Mouse (Mus musculus) heart, embryonic 14.5 days (tissue): ENCODE measurements at regions not wholly inside any gene's neighbourhood (a gene's known extent, or its start where the extent isn't known, plus 50 kb on each side); places are given as distances from the start of the nearest gene placed in this dataset.

Experiments used
- ATAC-seq: fragments of 200-750 bp; cut with Nextera tagmentation; 2 replicates; pipeline ENCODE4 v1.8.0; 2017; ENCODE audit warnings: low read depth, moderate TSS enrichment; ENCODE audit not compliant: insufficient number of reproducible peaks, insufficient read depth, low FRiP score
- H3K27ac ChIP-seq, 2 experiments: fragments of 200-500 bp in 1 of 2; fragments of 300-500 bp in 1 of 2; sonication (generic) in 1 of 2; replicated peaks in 1 of 2; 2 replicates each; pipeline ENCODE4 v1.5.1; 2012 to 2014; ENCODE audit warnings: low read depth in 2 of 2, low read length in 2 of 2, control low read depth in 1 of 2, mild to moderate bottlenecking in 1 of 2, mixed read lengths in 1 of 2; ENCODE audit not compliant: control insufficient read depth in 1 of 2, insufficient read depth in 1 of 2
- H3K27me3 ChIP-seq: fragments of 300-500 bp; sonication (generic); 2 replicates; pipeline ENCODE4 v1.6.1; 2014; ENCODE audit warnings: mild to moderate bottlenecking, low read length, control low read depth; ENCODE audit not compliant: control insufficient read depth, insufficient read depth
- H3K36me3 ChIP-seq: fragments of 300-500 bp; sonication (generic); 2 replicates; pipeline ENCODE4 v1.6.1; 2014; ENCODE audit warnings: mild to moderate bottlenecking, control low read depth, low read length, mixed read lengths; ENCODE audit not compliant: control insufficient read depth, insufficient read depth
- H3K4me1 ChIP-seq, 2 experiments: fragments of 200-500 bp in 1 of 2; fragments of 300-500 bp in 1 of 2; sonication (generic) in 1 of 2; 2 replicates each; pipeline ENCODE4 v1.6.1; 2012 to 2014; ENCODE audit warnings: low read length in 2 of 2, control low read depth in 1 of 2, mixed read lengths in 1 of 2; ENCODE audit not compliant: control insufficient read depth in 2 of 2, insufficient read depth in 2 of 2
- H3K4me2 ChIP-seq: fragments of 300-500 bp; sonication (generic); 2 replicates; pipeline ENCODE4 v1.6.1; 2014; ENCODE audit warnings: mild to moderate bottlenecking, low read length
- H3K4me3 ChIP-seq, 2 experiments: fragments of 200-500 bp in 1 of 2; fragments of 300-500 bp in 1 of 2; sonication (generic) in 1 of 2; 2 replicates each; pipeline ENCODE4 v1.5.1; 2012 to 2014; ENCODE audit warnings: low read length in 2 of 2, mild to moderate bottlenecking in 2 of 2, control low read depth in 1 of 2, low read depth in 1 of 2, moderate library complexity in 1 of 2; ENCODE audit not compliant: control insufficient read depth in 1 of 2, insufficient read depth in 1 of 2
- H3K9ac ChIP-seq: fragments of 300-500 bp; sonication (generic); 2 replicates; pipeline ENCODE4 v1.6.1; 2014; ENCODE audit warnings: mild to moderate bottlenecking, low read length
- H3K9me3 ChIP-seq: fragments of 300-500 bp; sonication (generic); 2 replicates; pipeline ENCODE4 v1.6.1; 2016; ENCODE audit warnings: low read length, control low read depth; ENCODE audit not compliant: control insufficient read depth
- WGBS: fragments of 180-500 bp; shearing (Covaris S2); extraction: QIAGEN DNeasy Blood & Tissue Kit; methylation state at CpG from one replicate; pipeline ENCODE4 v1.1.7; 2014; 5-methylcytosine and 5-hydroxymethylcytosine counted together

DNA sequence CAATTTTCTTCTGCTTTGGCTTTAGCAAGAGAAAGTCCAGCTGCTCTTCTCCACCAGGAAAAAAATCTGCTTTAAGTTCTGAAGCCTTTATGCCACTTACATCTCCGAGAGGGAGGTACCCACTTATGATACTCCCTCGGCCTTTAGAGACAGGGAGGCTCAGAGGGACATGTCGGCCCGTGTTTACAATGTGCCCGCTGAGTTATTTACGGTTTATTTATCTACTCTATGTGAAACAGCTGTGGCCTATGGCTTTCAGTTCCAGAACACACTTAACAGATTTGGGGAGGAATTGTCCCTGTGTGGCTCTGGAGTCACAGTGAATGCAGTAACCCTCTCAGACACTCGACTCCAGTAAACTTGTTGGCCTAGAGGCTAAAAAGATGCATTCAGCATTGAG, 409.3 kb upstream of the Tnp1 start:
- Histone ChIP-seq H3K4me2 (no peak overlapping the region), H3K36me3 (no peaks in the 10 kb centered on the region), H3K4me1 (no peaks in the 10 kb centered on the region), H3K4me3 (no peak overlapping the region), H3K9me3 (no peaks in the 10 kb centered on the region), H3K27me3 (no peaks in the 10 kb centered on the region), H3K9ac (no peak overlapping the region), H3K27ac (no peak overlapping the region)
- WGBS, result 74% methylated on average over 7 of the region's 7 CpGs
- ATAC-seq, result no peak

DNA sequence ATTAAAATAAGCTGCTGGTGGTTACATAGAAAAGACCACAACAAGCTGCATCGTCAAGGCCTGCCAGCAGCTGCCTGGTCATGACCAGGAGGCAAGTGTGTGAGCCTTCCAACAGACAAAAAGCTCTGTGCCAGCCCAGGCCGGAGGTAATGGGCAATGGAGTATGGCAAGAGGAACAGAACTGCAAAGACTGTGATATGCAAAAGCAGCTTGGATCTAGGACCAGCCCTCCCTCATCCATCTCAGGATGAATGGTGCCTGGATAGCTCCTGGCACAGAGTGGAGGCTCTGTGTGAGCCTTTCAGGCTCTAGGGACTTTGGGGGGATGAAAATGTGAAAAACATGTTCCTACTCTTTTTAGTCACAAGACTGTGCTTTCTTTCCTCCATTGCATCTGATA, 402.5 kb upstream of the Tnp1 start:
- ATAC-seq, result no peak
- H3K4me3 ChIP-seq, result no peak overlapping the region
- H3K9ac ChIP-seq, result no peak overlapping the region
- 79% methylated on average over 2 of the region's 2 CpGs for WGBS
- no peaks in the 10 kb centered on the region for H3K27me3 ChIP-seq
- no peak overlapping the region for H3K27ac ChIP-seq
- no peaks in the 10 kb centered on the region for H3K9me3 ChIP-seq
- no peak overlapping the region for H3K4me2 ChIP-seq
- no peaks in the 10 kb centered on the region for H3K36me3 ChIP-seq
- H3K4me1 ChIP-seq, result no peaks in the 10 kb centered on the region

DNA sequence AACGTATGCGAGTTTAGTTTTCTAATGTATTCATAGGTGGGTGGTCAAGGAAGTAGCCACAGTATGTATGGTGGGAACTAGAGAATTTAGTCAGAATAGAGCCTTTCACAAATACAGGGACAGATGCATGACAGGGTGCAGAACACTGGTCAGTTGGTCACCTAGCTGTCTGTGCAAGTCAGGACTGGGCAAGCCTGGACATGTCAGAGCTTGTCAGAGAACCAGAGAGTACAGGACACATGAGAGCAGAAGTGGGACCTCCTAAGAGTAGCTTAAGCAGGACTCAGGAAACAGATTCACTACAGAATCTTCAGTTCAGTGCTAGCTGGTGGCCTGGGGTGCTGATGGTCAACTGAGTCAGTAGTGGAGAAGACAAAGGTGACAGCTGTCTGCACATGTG, 395.7 kb upstream of the Tnp1 start:
- Histone ChIP-seq H3K9me3 (no peaks in the 10 kb centered on the region; the same call in 1 of the 2 replicates), H3K36me3 (no peaks in the 10 kb centered on the region), H3K4me3 (no peak overlapping the region), H3K27me3 (no peaks in the 10 kb centered on the region), H3K9ac (no peak overlapping the region), H3K4me1 (no peaks in the 10 kb centered on the region), H3K27ac (no peak overlapping the region), H3K4me2 (no peak overlapping the region)
- no peak for ATAC-seq
- 90% methylated on average over 2 of the region's 2 CpGs for WGBS

DNA sequence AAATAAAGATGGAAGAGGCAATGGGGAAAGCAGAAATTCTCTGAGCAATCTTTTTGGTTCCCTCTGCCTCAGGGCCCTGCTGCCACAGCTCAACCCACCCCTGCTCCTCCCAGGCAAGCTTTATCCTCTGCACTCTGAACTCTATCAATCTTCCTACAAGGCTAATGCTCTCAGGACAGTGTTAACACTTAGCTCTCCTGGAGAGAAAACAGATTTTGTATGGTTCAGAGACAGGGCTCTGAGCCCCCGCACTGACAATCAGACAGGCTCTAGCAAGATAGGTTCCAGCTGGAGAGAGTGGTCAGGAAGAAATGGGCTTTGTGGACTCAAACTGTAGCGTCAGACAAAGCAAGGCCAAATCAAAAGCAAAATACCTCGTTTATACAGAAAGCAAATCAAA, 383.5 kb upstream of the Tnp1 start:
- Histone ChIP-seq H3K9ac (no peak overlapping the region), H3K36me3 (no peaks in the 10 kb centered on the region), H3K4me3 (no peak overlapping the region), H3K4me1 (no peaks in the 10 kb centered on the region), H3K27ac (no peak overlapping the region), H3K27me3 (no peaks in the 10 kb centered on the region), H3K9me3 (no peaks in the 10 kb centered on the region), H3K4me2 (no peak overlapping the region)
- ATAC-seq, result no peak
- 35% methylated on average over 3 of the region's 3 CpGs for WGBS

DNA sequence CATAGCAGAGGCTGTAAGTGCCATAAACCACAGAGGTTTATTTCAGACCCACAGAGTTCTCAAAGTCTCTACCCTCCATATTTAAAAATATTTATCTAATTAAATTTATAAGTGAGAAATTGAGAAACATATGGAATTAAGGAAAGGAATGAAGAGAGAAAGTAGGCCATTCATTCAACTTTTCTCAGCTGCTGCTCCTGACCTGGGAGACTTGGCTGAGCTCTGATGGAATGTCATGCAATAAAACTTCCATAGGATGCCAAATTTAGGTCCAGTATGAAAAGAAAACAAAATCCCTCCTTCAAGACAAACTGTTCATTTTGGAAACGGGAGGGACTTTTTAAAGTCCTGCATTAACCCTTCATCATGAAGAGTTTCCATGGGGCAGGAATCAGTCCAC, 379.3 kb upstream of the Tnp1 start:
- 50% methylated on average over 1 of the region's 1 CpGs for WGBS
- Histone ChIP-seq H3K27ac (no peak overlapping the region), H3K4me2 (no peak overlapping the region), H3K4me3 (no peak overlapping the region), H3K36me3 (no peaks in the 10 kb centered on the region), H3K4me1 (no peaks in the 10 kb centered on the region), H3K27me3 (no peaks in the 10 kb centered on the region), H3K9ac (no peak overlapping the region), H3K9me3 (no peaks in the 10 kb centered on the region)
- no peak for ATAC-seq

DNA sequence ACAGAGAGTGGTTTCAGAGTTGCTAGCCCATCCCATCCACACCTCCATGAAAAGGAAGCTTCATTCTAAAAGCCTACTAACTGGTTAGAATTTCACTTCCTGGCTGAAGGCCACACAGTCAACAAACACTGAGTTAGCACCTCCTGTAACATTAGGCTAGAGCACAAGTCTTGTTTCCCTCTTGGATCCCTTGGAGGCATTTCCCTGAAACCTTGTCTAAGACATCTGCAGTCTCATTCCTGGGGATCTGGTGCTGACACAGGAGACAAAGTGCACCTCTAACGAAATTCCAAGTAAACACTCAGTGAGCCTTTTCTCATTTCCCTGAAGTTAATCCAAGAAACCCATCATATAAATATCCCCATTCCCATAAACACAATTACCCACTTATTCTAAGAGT, 378.8 kb upstream of the Tnp1 start:
- Histone ChIP-seq H3K4me1 (no peaks in the 10 kb centered on the region), H3K27ac (no peak overlapping the region), H3K4me2 (no peak overlapping the region), H3K9ac (no peak overlapping the region), H3K4me3 (no peak overlapping the region), H3K9me3 (no peaks in the 10 kb centered on the region), H3K27me3 (no peaks in the 10 kb centered on the region), H3K36me3 (no peaks in the 10 kb centered on the region)
- 34% methylated on average over 1 of the region's 1 CpGs for WGBS
- no peak for ATAC-seq

DNA sequence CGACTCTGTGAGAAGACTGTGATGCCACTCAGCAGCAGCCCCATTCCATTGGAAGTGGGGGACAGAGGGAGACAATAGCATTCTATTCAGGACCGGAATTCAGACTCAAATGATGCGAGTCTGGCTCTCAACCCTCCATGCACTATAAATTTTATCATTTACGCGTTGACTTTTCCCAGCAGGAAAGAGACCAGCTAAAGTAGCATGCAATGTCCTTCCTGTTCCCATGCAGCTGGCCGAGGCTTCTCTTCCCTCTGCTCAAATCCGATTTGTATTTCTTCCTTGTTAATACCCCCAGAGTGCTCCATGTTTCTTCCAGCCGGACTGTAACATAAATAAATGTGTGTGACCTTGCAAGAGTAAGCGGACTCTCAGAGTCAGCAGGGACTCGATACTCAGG, 376.4 kb upstream of the Tnp1 start:
- H3K4me2 ChIP-seq, result no peak overlapping the region
- no peak overlapping the region for H3K27ac ChIP-seq
- no peak overlapping the region for H3K4me3 ChIP-seq
- H3K9ac ChIP-seq, result no peak overlapping the region
- H3K4me1 ChIP-seq, result no peaks in the 10 kb centered on the region
- no peaks in the 10 kb centered on the region for H3K36me3 ChIP-seq
- no peaks in the 10 kb centered on the region for H3K27me3 ChIP-seq
- no peak for ATAC-seq
- WGBS, result 75% methylated on average over 10 of the region's 10 CpGs
- H3K9me3 ChIP-seq, result no peaks in the 10 kb centered on the region

DNA sequence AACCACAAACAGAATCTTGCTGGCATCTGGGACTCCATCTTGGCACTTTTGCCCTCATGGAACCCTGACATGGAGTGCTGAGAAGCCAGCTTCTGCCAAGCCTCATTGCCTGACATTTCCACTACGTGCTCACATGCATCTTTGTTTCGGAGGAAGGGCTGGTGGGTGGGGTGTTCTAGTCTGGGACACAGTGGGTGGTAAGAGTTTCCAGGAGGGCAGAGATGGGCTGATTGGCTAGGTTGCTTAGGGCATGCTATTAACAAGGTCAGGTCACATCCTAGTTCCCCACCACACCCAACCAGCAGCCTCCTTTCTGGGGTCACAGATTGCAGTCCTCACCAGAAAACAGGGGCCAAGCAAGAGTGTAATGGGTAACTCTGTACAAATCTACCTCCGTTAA, 374.3 kb upstream of the Tnp1 start:
- H3K4me3 ChIP-seq, result no peak overlapping the region
- no peak overlapping the region for H3K4me2 ChIP-seq
- WGBS, result 86% methylated on average over 3 of the region's 3 CpGs
- H3K9me3 ChIP-seq, result no peaks in the 10 kb centered on the region
- H3K27me3 ChIP-seq, result no peaks in the 10 kb centered on the region
- ATAC-seq, result no peak
- no peak overlapping the region for H3K27ac ChIP-seq
- no peaks in the 10 kb centered on the region for H3K36me3 ChIP-seq
- no peaks in the 10 kb centered on the region for H3K4me1 ChIP-seq
- H3K9ac ChIP-seq, result no peak overlapping the region
